Mouse (Mus musculus) left cerebral cortex, postnatal 36 days (tissue): ENCODE measurements at regions not wholly inside any gene's neighbourhood (a gene's known extent, or its start where the extent isn't known, plus 50 kb on each side); places are given as distances from the start of the nearest gene placed in this dataset.

Source experiments
- DNase-seq, 2 experiments: peaks; one replicate each; pipeline ENCODE4 v3.0.0; 2021 to 2022; ENCODE audit warnings: low spot score in 2 of 2, mixed read lengths in 1 of 2
- intact Hi-C: fragments of 180-260 bp; cut with DNase I; formaldehyde crosslinking; loops from one replicate; pipeline ENCODE4 v1.15.1; 2025

DNA sequence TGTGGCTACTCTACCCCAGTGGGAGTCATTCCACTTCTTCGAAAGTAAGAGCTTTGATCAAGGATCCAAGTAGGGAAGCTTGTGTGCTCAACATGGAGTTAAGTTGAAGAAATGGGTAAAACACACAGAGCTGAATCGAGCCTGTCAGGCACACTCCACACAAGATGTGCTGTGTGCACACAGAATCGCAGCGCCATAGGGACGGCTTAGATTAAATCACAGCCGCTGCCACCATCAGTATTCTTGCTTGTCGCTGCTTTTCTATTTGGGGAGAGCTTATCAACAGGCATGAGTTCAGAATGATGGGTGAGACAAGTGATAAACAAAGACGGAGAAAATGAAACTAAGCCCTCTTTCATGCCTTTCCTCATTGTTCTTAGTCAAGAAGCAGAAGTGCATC is 761.3 kb upstream of the Arrdc4 start:
- intact Hi-C loops, result no loop called here
- DNase-seq, result peak in 1 of 2 experiments; percentile 6

DNA sequence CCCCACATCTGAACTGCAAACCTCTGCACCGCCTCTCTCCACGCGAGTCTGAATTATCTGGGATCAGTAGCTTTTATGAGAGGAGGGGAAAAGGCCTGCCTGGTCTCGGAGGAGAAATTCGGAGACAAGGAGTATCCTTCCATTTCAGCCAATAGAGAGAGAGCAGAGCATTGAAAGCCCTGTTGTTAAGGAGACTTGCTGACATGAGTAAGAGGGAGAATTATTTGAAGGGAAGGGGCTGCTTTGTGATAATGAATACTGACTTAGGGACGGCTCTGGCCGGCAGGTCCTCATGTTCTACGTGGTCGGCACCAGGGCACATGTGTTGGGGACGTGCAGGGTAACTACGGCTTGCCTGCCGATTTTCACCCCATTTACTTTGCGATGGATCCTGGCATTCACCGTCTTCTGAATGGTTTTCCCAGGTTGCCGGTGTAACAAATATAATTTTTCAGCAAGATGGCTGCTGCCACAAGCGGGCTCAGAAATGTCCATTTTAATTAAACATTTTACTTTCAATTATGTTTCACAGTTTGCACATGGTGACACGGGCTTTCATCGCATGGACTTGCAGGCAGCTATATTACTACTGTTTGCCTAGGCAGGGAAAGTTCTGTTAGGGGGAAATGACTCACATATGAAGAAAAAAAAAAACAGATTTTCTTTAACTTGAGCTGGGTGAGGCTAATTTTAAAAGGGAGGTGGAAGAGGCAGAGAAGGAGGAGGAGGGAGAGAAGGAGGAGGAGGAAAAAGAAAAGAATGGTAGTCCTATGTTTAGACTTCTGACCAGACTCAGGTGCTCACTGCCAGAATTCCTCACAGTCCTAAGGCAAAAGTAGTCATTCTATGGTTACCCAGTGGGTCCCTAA is 744.3 kb upstream of the Arrdc4 start:
- DNase-seq, result peak in 1 of 2 experiments; percentile 5

DNA sequence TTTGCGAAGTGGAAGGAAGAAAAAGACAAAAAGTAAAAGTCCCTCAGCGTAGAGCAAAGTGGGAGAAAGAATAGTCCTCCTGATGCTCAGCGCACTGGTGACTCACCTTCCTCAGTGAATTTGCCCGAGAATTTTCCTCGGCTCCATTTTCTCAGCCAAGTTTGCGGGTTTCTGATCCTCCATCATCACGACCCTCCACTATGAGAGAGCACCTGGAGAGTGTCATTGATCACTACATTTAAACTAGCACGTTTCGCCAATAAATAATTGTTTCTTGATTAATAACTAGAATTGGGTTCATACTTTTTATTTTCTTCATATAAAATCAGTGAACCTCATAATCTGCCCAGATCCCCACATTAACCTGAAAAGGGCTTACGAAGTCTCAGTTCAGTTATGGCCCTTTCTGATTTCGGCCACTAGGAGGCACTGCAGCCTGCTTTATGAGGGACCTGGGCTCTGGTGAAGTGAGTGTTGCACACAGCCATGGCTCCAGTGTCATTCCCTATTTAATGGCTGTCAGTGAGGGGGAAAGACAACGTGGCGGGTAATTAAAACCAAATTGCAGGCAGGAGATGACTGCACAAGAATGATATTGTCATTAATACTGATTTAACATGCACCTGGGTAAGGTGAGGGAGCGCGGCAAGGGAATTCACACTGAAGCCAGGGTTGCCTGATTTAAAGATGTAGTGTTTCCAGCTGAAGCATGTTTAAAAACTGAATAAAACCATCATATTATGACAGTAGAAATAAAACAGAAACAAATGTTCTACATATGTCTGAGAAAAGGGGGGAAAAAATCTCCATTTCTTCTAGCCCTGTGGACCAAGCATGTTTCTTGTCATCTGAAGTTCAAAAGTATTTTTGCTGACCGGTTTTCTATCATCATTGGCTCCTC is 741.8 kb upstream of the Arrdc4 start:
- intact Hi-C loops, result loop anchor here (2.0 to 10.0 kb wide), 3 partner anchors 516 to 1922 kb away; no protein-coding TSS in a partner anchor

More for the DNA sequence above, 744.3 kb upstream of the Arrdc4 start:
- intact Hi-C loops, result loop anchor here (10.0 kb wide), 1 partner anchor 518 kb away; no protein-coding TSS in a partner anchor

DNA sequence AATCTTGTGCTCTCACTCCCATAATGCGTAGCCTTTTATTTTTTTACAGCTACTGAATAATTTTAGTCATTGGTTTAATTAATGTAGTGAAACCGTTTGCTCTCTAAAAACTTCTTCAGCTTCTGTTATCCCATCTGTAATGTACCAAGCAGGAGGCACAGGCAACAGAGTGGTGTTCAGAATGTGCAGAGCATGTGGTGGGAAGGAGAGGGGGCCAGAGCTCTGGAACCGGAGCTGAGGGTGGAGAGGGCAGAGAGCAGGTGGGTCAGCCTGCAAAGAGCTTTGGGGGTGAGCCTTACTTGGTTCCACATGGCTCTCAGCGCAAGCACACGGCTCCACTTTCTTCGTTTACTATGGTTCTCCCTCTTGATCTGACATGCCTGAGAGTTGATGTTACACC is 739.6 kb upstream of the Arrdc4 start:
- DNase-seq, result no peak
- intact Hi-C loops, result no loop called here

More for the DNA sequence above, 741.8 kb upstream of the Arrdc4 start:
- DNase-seq, result peak; percentile 45 to 67

DNA sequence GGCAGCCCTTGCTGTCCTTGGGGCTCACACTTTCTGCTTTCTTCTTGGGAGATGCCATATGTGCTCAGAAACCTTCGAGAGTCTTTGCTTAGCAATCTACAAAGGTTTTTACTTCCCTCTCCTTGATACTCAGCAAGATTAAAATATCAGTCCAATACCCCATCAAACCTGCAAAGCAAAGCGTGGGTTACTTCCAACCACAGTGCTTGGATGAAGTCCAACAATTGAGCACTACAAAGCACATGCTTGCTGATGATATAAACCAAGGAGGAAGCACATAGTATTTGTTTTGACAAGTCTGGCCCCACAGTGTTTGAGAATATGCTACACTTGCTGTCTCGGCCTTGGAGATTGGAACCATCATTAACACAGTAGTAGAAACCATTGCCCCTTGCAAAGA is 738.1 kb upstream of the Arrdc4 start:
- intact Hi-C loops, result no loop called here
- DNase-seq, result no peak

DNA sequence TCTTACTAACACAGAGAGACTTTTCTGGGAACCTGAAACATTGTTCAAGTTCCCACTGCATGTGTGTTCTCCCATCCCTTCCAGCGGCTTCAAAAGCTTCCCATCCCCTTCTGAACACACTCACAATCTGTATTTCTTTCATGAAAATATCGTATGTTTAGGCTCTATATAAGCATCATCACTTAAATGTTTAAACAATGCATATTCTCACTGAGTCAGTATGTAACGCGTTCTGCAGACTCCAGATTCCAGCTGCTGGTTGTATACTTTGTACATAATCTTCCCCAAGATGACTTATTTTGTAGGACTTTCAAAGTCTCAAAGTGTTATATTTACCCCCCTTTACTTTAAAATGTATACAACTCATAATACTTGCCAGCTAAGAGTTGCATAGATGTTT is 735.5 kb upstream of the Arrdc4 start:
- DNase-seq, result no peak
- intact Hi-C loops, result no loop called here
